Mouse (Mus musculus): ENCODE data around the gene Sh3pxd2a.

DNA sequence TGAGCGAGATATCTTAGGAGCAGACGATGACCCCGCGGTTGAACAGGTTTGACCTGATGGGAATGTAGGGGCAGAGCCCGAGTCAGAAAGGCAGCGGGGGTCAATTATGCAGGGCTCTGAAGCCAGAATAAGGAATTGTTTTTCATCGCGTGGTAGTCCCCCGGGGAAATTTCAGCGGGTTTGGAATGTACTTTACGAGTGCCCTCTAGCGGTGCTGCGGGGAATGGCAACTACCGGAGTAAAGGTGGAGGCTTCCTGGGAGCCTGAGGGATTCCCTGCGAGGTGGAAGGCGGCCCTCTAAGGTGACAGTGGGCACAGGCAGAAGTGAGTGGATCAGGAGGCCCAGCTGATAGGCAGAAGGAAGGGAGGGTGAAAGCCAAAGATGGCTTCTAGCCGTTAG is 125.0 kb downstream of the Sh3pxd2a start:
- TF ChIP-seq POLR2A (IDR thresholded peaks at IDR 0.05; ENCODE audit: insufficient read depth, low read depth, low read length) (no peak), CTCF (IDR thresholded peaks at IDR 0.05) (no peak), EP300 (IDR thresholded peaks at IDR 0.05; ENCODE audit: insufficient read depth, low read depth, low read length) (peak; percentile 79; the same call in 1 of the 2 replicates)

All from heart, adult 2 months (tissue).